Mouse (Mus musculus) cerebellum, postnatal 36 days (tissue): ENCODE data around the gene Grik4.

ENCODE experiments used
- DNase-seq, 2 experiments: peaks; one replicate each; pipeline ENCODE4 v3.0.0; 2021 to 2022; ENCODE audit warnings: mixed read lengths in 2 of 2

The Grik4 gene

GRCm38 (mm10) chr9:42652756-42653155, 291.5 kb downstream of the Grik4 start:
- no peak for DNase-seq

GRCm38 (mm10) chr9:42652309-42652708, 292.0 kb downstream of the Grik4 start:
- no peak for DNase-seq

- DNase-seq, result no peak
Observed at GRCm38 (mm10) chr9:42649872-42650271, 294.4 kb downstream of the Grik4 start.

- no peak for DNase-seq
Observed at GRCm38 (mm10) chr9:42648051-42648450, 296.2 kb downstream of the Grik4 start.

- no peak for DNase-seq
Observed at GRCm38 (mm10) chr9:42647596-42647995, 296.7 kb downstream of the Grik4 start.

- DNase-seq, result no peak
Observed at GRCm38 (mm10) chr9:42646821-42647220, 297.5 kb downstream of the Grik4 start.

GRCm38 (mm10) chr9:42645161-42645560, 299.1 kb downstream of the Grik4 start:
- no peak for DNase-seq

GRCm38 (mm10) chr9:42642821-42643220, 301.5 kb downstream of the Grik4 start:
- DNase-seq, result peak in 1 of 2 experiments; percentile 7

- no peak for DNase-seq
Observed at GRCm38 (mm10) chr9:42641550-42642117, 302.7 kb downstream of the Grik4 start.

- DNase-seq, result no peak
Observed at GRCm38 (mm10) chr9:42636446-42636845, 307.8 kb downstream of the Grik4 start.

- no peak for DNase-seq
Observed at GRCm38 (mm10) chr9:42631479-42631878, 312.8 kb downstream of the Grik4 start.

GRCm38 (mm10) chr9:42627634-42628033, 316.7 kb downstream of the Grik4 start:
- peak; percentile 11 for DNase-seq

GRCm38 (mm10) chr9:42627146-42627545, 317.1 kb downstream of the Grik4 start:
- DNase-seq, result no peak

GRCm38 (mm10) chr9:42626226-42626775, 318.0 kb downstream of the Grik4 start:
- no peak for DNase-seq

- no peak for DNase-seq
Observed at GRCm38 (mm10) chr9:42614409-42614808, 329.9 kb downstream of the Grik4 start.

GRCm38 (mm10) chr9:42613827-42614226, 330.5 kb downstream of the Grik4 start:
- no peak for DNase-seq

GRCm38 (mm10) chr9:42612482-42612991, 331.8 kb downstream of the Grik4 start:
- DNase-seq, result no peak

GRCm38 (mm10) chr9:42601445-42601844, 342.8 kb downstream of the Grik4 start:
- DNase-seq, result no peak

- no peak for DNase-seq
Observed at GRCm38 (mm10) chr9:42597525-42597924, 346.8 kb downstream of the Grik4 start.

GRCm38 (mm10) chr9:42578511-42578910, 365.8 kb downstream of the Grik4 start:
- peak; percentile 75 to 80 for DNase-seq

- peak in 1 of 2 experiments; percentile 25 for DNase-seq
Observed at GRCm38 (mm10) chr9:42578106-42578505, 366.2 kb downstream of the Grik4 start.

GRCm38 (mm10) chr9:42573616-42574350, 370.5 kb downstream of the Grik4 start:
- DNase-seq, result no peak

- DNase-seq, result peak; percentile 81 to 83
Observed at GRCm38 (mm10) chr9:42573180-42573579, 371.1 kb downstream of the Grik4 start.

- DNase-seq, result no peak
Observed at GRCm38 (mm10) chr9:42565921-42566320, 378.4 kb downstream of the Grik4 start.
